Mouse (Mus musculus) olfactory bulb, adult 2 months (tissue): ENCODE data around the gene Cxcl17. TPM values are rescaled to one million over a fixed set of nuclear protein-coding genes. Genes with fewer than 3 reads are reported as not detected.

ENCODE experiments used
- H3K27ac ChIP-seq: fragments of 200-500 bp; 2 replicates; pipeline ENCODE4 v1.5.1; 2012; ENCODE audit warnings: low read depth, low read length; ENCODE audit not compliant: insufficient read depth
- H3K4me1 ChIP-seq: fragments of 200-500 bp; 2 replicates; pipeline ENCODE4 v1.6.1; 2012; ENCODE audit warnings: low read length; ENCODE audit not compliant: control insufficient read depth, insufficient read depth
- H3K4me3 ChIP-seq: fragments of 200-500 bp; 2 replicates; pipeline ENCODE4 v1.5.1; 2012; ENCODE audit warnings: mild to moderate bottlenecking, low read depth, low read length, moderate library complexity; ENCODE audit not compliant: insufficient read depth
- CTCF ChIP-seq: fragments of 200-500 bp; IDR thresholded peaks from 2 replicates; pipeline ENCODE4 v1.5.1; 2012; ENCODE audit warnings: low read depth, mild to moderate bottlenecking, low read length, moderate library complexity; ENCODE audit not compliant: insufficient read depth
- POLR2A ChIP-seq: fragments of 200-500 bp; IDR thresholded peaks from 2 replicates; pipeline ENCODE4 v1.6.1; 2012; ENCODE audit warnings: mild to moderate bottlenecking, low read depth, low read length, moderate library complexity; ENCODE audit not compliant: insufficient read depth
- WGBS: fragments of 180-500 bp; shearing (Covaris S2); methylation state at CpG from one replicate; pipeline ENCODE4 v1.1.7; 2018; 5-methylcytosine and 5-hydroxymethylcytosine counted together
- polyA plus RNA-seq: library from polyadenylated mRNA; stranded (reverse); fragments of >200 nt; gene quantifications from 2 replicates; pipeline ENCODE4 v1.2.4, GENCODE M21; 2012; ENCODE audit warnings: low replicate concordance; ENCODE audit not compliant: missing spikeins, insufficient read depth, insufficient read length

Cxcl17 gene
- polyA plus RNA-seq, 1 experiment = not detected

DNA sequence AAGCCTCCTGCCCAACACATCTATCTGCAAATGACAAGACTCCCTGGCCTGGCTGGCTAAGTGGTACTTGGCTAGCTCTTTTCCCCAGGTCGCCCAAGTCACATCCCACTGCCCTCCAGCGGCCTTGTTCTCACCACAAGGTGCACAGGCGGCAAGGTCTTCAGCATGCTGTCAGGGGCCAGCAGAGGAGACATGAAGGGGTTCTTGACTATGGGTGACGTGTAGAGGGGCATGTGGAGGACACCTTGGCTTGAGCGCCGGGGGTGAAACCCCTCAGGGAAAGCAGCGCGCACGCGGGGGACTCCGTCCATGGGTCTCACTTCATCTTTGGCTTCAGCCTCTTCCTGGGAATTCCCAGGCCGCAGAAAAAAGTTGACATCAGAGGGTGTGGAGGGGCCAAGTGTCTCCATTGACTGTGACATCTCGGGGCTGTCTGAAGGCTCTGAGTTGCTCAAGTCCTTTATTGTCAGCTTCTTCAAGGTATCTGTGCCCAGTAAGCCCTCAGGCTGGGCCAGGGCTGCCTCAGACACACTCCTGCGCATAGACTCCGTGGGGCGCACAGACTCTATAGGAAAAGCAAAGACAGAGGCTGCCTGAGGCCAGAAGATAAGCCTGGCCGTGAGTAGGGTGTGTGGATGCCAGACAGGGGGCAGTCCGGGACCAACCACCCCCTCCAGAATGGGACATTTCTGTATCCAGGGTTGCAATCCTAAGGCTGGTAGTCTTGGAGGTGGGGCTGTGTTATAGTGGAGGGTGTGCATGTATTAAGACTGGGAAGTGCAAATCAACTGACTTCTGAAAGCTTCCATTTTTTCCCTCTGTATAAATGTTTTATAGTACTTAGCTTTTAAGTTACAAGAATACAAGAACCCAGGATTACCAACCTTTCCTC, 32.0 kb downstream of the Cxcl17 start:
- Histone ChIP-seq H3K4me3 (no peak overlapping the region), H3K27ac (no peak overlapping the region), H3K4me1 (peaks cover 11% of the 10 kb centered on the region)
- 82% methylated on average over 18 of the region's 18 CpGs for WGBS
- TF ChIP-seq CTCF = no peak
- TF ChIP-seq POLR2A = no peak

DNA sequence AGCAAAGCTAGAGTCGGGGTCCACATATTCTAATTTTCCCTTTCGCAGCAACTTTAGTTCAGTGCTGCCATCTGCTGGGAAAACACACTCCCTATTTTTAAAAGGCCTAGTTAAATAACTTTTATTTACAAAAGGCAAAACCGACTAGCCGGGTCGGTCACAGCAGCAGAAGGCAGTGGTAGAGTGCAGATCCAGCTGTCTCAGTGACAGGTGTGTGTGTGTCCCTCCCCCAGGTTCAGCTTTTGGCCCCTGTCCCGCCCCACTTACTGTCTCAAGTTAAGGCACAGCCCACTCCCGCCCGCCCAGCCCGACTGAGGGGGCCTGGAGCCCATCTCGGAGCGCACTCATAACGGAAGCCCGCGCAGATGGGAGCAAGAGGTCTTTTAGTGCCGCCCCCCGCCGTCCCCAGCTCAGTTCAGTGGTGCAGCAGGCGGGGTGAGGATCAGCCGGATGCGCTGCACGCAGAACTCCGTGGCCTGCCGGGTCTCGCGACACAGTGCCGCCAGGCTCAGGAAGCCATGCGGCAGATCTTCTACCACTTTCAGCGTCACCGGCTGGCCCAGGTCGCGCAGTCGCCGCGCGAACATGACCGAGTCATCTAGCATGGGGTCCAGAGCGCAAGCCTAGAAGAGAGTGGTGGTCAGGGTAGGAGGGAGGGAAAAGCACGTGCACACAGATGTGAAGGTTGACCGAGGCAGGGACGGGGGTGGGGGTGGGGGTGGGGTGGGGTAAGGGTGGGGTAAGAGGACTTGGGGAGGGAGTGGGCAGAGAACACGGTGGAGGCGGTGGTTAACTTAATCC, 32.9 kb downstream of the Cxcl17 start:
- peak overlapping the region; percentile 9 for H3K4me3 ChIP-seq
- H3K27ac ChIP-seq = no peak overlapping the region
- TF ChIP-seq POLR2A = no peak
- TF ChIP-seq CTCF = 0 out of 2 replicates have a peak, but pooled peaks have one; percentile 7
- H3K4me1 ChIP-seq = peaks cover 10% of the 10 kb centered on the region
- 17% methylated on average over 42 of the region's 42 CpGs for WGBS

DNA sequence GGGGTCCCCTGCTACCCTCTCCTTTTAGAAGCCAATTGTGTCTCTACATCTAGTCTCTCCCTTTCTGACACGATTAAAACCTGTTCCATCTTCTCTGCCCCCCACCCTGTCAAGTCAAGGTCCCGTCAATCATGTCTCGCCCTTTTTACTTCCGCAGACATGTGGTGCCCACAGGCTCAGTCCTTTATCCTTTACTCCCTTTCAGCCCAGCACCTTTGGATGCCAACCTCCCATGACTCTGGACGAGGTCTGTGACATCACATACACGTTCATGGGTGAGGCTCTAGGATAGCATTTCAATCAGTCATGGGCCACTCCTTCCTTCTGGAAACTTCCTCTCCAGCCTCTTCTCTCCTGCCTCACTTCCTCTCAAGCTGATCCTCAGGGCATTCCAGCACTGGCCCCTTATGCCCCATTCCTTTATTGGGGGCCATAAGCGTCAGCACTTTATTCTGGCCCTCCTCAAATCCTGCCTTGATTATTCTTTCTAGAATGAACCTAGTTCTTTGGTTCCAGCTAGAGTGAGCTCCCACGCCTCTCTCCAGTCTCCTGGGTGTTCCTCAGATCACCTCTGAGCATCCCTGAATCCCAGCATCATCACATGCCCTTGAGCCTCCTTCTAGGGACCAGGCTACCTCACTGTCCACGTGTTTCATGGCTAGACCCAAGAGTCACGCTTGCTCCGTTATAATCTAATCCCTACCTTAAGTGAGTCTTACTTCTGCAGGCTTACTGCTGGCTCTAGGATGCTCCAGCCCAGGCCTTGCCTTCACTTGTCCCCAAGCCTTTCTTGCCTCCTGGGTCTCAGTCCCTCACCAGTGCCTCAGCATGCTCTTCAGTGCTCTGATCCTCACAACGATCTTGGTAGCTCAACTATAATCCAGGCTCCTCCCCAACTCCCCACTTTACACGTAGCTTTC, 34.2 kb downstream of the Cxcl17 start:
- Histone ChIP-seq H3K4me1 (peaks cover 10% of the 10 kb centered on the region), H3K4me3 (no peak overlapping the region), H3K27ac (no peak overlapping the region)
- no peak for TF ChIP-seq CTCF
- no peak for TF ChIP-seq POLR2A
- WGBS = 82% methylated on average over 13 of the region's 13 CpGs

DNA sequence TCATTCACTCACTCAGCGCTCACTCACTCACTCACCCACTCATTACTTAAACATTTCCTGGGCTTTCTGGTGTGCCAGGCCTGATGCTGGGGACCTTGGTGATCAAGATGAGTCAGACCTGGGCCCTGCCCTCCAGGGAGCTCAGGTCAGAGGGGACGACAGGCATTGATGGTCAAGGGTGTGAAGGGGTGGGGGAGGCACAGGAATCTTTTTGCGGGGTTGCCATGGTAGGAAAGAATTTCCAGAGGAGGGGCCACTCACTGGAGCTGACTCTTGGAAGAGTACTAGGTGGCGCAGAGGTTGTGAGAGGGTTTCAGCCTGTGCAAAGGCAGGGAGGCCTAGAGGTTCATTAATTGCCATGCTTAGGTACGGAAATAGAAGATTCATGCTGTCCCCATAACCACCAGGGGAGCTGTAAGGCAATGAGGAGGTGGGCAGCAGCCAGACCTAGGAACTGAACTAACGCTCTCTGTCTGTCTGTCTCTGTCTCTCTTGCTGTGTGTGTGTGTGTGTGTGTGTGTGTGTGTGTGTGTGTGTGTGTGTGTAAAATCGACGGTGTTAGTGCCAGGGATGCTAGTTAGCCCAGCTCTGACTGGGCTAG, 35.5 kb downstream of the Cxcl17 start:
- 35% methylated on average over 8 of the region's 8 CpGs for WGBS
- TF ChIP-seq POLR2A (no peak), CTCF (no peak)
- Histone ChIP-seq H3K27ac (no peak overlapping the region), H3K4me1 (peaks cover 10% of the 10 kb centered on the region), H3K4me3 (peak overlapping the region; percentile 33)

DNA sequence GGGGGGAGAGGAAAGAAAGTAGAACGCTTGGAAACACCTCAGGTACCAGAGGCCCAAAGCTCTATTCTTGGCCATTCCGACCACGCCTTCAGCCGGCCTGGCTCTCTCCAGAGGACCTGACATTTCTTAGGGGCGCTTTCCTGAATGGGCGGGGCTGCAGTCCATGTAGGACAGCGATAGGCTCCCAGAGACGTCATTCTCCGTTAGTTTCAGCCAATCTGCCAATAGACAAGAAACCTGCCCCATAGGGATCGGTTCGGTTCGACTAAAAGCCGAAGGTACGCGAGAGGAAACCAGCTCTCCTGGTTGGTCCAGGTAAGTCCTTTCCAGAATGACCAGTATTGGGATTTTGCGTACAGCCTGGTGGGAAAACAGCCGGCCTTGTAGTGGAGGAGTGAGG, 36.1 kb downstream of the Cxcl17 start:
- Histone ChIP-seq H3K27ac (no peak overlapping the region), H3K4me3 (peak overlapping the region; percentile 33), H3K4me1 (peaks cover 10% of the 10 kb centered on the region)
- TF ChIP-seq POLR2A = no peak
- TF ChIP-seq CTCF = no peak
- 25% methylated on average over 17 of the region's 17 CpGs for WGBS

DNA sequence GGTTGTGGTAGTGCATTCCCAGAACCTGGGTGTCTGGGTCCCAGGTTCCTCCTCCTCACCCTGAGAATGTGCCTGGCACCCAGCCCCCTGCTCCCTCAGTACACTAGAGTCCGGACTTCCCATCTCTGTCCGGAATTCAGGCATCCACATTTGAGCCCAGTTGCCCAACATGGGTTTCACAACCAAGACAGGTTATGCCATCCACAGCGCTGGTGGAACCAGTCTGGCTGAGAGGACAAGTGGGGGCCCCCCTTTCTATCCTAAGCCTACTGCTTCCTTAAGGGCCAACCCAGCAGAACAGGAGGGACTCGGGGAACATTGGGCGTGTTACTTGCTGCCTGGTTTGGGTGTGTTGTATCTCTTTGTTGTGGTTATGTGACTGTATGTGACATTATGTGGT, 40.2 kb downstream of the Cxcl17 start:
- H3K4me3 ChIP-seq = no peak overlapping the region
- no peak overlapping the region for H3K27ac ChIP-seq
- TF ChIP-seq CTCF (no peak), POLR2A (no peak)
- peaks cover 8% of the 10 kb centered on the region for H3K4me1 ChIP-seq
- WGBS = 93% methylated on average over 5 of the region's 5 CpGs

DNA sequence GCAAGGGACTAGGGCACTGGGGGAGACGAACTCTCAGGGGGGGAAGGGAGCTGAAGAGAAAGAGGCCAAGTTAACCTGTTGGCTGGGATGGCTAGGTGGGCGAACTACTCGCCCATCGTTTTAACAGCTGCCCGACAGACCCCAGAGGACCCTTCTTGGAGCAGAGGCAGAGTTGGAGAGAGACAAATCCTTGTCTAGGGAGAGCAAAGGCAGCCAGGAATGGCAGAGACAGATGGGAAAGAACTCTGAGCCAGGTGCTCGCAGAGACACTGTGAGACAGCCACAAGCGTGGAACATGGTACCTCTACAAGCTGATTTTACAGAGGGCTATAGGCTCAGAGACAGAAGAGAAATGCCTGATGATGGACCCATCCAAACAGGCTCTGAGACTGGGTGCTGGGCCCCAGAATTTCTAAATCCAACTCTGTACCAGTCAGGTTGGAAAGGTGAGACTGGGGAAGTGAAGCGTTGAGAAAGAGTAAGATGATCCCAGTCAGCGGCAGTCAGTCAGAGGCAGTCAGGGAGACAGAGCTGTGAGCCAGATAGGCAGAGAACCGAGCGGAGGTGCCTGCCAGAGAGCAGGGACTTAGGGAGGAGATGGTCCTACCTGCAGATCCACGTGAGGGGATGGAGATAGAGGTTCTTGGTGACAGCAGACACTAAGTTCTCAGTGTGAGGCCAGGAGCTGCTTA, 43.5 kb downstream of the Cxcl17 start, which contains the start of gene Cnfn:
Gene Cnfn, minus strand, starts transcription at position 667 of the 692 bp plus-strand sequence.
- Histone ChIP-seq H3K27ac (no peak within 1 kb of the TSS), H3K4me3 (no peak within 1 kb of the TSS), H3K4me1 (peaks cover 20% of the 10 kb centered on the region)
- no peak for TF ChIP-seq CTCF
- 63% methylated on average over 12 of the region's 12 CpGs for WGBS

DNA sequence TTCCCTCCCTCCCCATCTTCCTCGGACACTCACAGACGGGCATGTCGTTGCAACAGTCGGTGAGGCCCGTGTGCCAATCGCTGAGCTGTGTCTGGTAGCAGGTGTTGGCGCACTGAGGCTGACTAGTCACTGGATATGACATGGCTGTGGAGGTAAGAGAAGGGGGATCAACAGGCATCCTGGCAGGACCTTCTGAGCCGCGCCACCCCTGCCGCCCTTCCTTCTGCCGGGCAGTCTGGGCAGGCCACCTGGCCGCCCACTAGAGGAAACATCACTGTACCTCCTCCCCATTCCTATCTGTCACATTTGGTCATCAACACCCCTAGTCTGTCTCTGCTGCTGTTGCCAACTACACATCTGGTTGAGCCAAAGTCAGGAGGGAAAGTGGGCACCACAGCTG, 44.4 kb downstream of the Cxcl17 start:
- 24% methylated on average over 12 of the region's 12 CpGs for WGBS
- Histone ChIP-seq H3K4me3 (no peak overlapping the region), H3K4me1 (peaks cover 20% of the 10 kb centered on the region), H3K27ac (no peak overlapping the region)
- no peak for TF ChIP-seq POLR2A
- TF ChIP-seq CTCF = no peak
